Mouse (Mus musculus): ENCODE data around the gene Gm3250. TPM values are rescaled to one million over a fixed set of nuclear protein-coding genes. Genes with fewer than 3 reads are reported as not detected.

The Gm3250 gene
- polyA plus RNA-seq, 1 experiment from 2014 or later: not detected

DNA sequence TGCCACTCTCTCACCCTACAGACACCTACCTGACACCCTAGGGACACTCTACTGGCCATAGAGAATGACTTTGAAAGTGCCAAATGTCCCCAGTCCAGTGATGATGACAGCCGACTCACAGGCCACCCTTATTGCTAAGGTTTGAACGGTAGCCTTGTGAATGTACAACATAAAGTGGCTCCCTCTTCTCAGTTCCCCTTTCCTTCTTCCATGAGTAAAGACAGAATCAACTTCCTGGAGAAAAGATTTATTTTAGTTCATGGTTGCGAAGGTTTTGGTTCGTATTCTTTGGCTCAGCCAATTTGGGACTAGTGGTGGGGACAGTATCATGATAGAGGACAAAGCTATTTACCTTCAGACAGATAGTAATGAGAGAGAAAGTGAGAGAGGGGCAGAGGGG is 43.4 kb downstream of the Gm3250 start:
- Histone ChIP-seq H3K36me3 (no peaks in the 10 kb centered on the region), H3K27me3 (no peaks in the 10 kb centered on the region), H3K4me2 (no peak overlapping the region), H3K4me3 (no peak overlapping the region), H3K4me1 (no peaks in the 10 kb centered on the region; the same call in 1 of the 2 replicates), H3K9ac (no peak overlapping the region), H3K9me3 (peaks cover 4% of the 10 kb centered on the region; the same call in 1 of the 2 replicates), H3K27ac (no peak overlapping the region)
- ATAC-seq (ENCODE audit: insufficient number of reproducible peaks, low FRiP score, low TSS enrichment, low read depth): no peak
- WGBS: 80% methylated on average over 4 of the region's 4 CpGs

DNA sequence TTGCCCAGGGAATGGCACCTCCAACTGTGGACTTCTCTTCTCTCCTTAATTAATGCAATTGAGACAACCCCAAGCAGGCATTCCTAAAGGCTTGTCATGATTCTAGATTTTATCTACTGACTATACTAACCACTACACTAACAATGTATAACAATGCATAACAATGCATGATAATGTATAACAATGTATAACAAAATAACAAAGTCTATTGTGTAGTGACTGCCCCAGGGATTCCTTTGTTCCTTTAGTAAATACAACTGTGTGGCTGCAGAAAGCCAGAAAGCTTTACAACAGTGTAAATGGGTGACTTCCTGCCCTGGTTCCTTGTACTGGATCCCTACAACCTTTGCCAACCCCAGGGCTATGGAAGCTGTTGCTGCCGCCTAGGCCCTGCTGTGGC is 46.4 kb downstream of the Gm3250 start:
- 94% methylated on average over 1 of the region's 1 CpGs for WGBS
- H3K9me3 ChIP-seq: peaks cover 4% of the 10 kb centered on the region; the same call in 1 of the 2 replicates
- no peak overlapping the region for H3K4me2 ChIP-seq
- no peaks in the 10 kb centered on the region for H3K36me3 ChIP-seq
- no peak overlapping the region for H3K9ac ChIP-seq
- no peak overlapping the region for H3K4me3 ChIP-seq
- no peak for ATAC-seq (ENCODE audit: insufficient number of reproducible peaks, low FRiP score, low TSS enrichment, low read depth)
- H3K27me3 ChIP-seq: no peaks in the 10 kb centered on the region
- H3K27ac ChIP-seq: no peak overlapping the region
- no peaks in the 10 kb centered on the region for H3K4me1 ChIP-seq

Other genes with a start within 250 kb of the Gm3250 start
- gene Pttg1ip, start 200.8 kb downstream of the Gm3250 start, polyA plus RNA-seq (2015; fragmentation: Nextera tagmentation; extraction: Ambion mirVana): 145 and 158 TPM in 2 replicates
- gene Sumo3, start 176.4 kb downstream of the Gm3250 start, polyA plus RNA-seq (2015; fragmentation: Nextera tagmentation; extraction: Ambion mirVana): 343 and 347 TPM in 2 replicates
- 1.3 and 1.8 TPM in 2 replicates for gene Gm49325, start 176.3 kb downstream of the Gm3250 start, polyA plus RNA-seq (2015; fragmentation: Nextera tagmentation; extraction: Ambion mirVana)
- 99.8 and 127 TPM in 2 replicates for gene Ube2g2, start 160.3 kb downstream of the Gm3250 start, polyA plus RNA-seq (2015; fragmentation: Nextera tagmentation; extraction: Ambion mirVana)
- gene Tspear, start 96.0 kb downstream of the Gm3250 start, polyA plus RNA-seq (2015; fragmentation: Nextera tagmentation; extraction: Ambion mirVana): 2.1 and 2.8 TPM in 2 replicates
- gene Gm19402, start 91.8 kb downstream of the Gm3250 start, polyA plus RNA-seq (2015; fragmentation: Nextera tagmentation; extraction: Ambion mirVana): not detected in 2 replicates
- not detected in 2 replicates for gene Gm9508, start 85.3 kb downstream of the Gm3250 start, polyA plus RNA-seq (2015; fragmentation: Nextera tagmentation; extraction: Ambion mirVana)
- not detected in 2 replicates for gene Gm10272, start 75.9 kb downstream of the Gm3250 start, polyA plus RNA-seq (2015; fragmentation: Nextera tagmentation; extraction: Ambion mirVana)
- gene Gm10024, start 71.1 kb downstream of the Gm3250 start, polyA plus RNA-seq (2015; fragmentation: Nextera tagmentation; extraction: Ambion mirVana): 1.2 and 1.4 TPM in 2 replicates
- gene Gm10142, start 66.7 kb downstream of the Gm3250 start, polyA plus RNA-seq (2015; fragmentation: Nextera tagmentation; extraction: Ambion mirVana): not detected in 2 replicates
- gene Krtap12-1, start 61.9 kb downstream of the Gm3250 start, polyA plus RNA-seq (2015; fragmentation: Nextera tagmentation; extraction: Ambion mirVana): 0.29 TPM in 1 of 2 replicates, not detected in the other
- not detected in 2 replicates for gene Gm10100, start 56.1 kb downstream of the Gm3250 start, polyA plus RNA-seq (2015; fragmentation: Nextera tagmentation; extraction: Ambion mirVana)
- gene Gm18596, start 39.9 kb downstream of the Gm3250 start, polyA plus RNA-seq (2015; fragmentation: Nextera tagmentation; extraction: Ambion mirVana): not detected in 2 replicates
- gene Gm9736, start 31.2 kb downstream of the Gm3250 start, polyA plus RNA-seq (2015; fragmentation: Nextera tagmentation; extraction: Ambion mirVana): not detected in 2 replicates
- gene Gm3233, start 22.9 kb downstream of the Gm3250 start, polyA plus RNA-seq (2015; fragmentation: Nextera tagmentation; extraction: Ambion mirVana): not detected in 2 replicates
- gene Gm3238, start 11.2 kb downstream of the Gm3250 start, polyA plus RNA-seq (2015; fragmentation: Nextera tagmentation; extraction: Ambion mirVana): not detected in 2 replicates
- gene Gm7138, start 5.6 kb downstream of the Gm3250 start, polyA plus RNA-seq (2015; fragmentation: Nextera tagmentation; extraction: Ambion mirVana): not detected in 2 replicates
- gene Gm7137, start 5.7 kb upstream of the Gm3250 start, polyA plus RNA-seq (2015; fragmentation: Nextera tagmentation; extraction: Ambion mirVana): not detected in 2 replicates
- gene Gm9639, start 12.5 kb upstream of the Gm3250 start, polyA plus RNA-seq (2015; fragmentation: Nextera tagmentation; extraction: Ambion mirVana): not detected in 2 replicates
- not detected in 2 replicates for gene Gm19668, start 16.6 kb upstream of the Gm3250 start, polyA plus RNA-seq (2015; fragmentation: Nextera tagmentation; extraction: Ambion mirVana)
- gene Gm9507, start 29.3 kb upstream of the Gm3250 start, polyA plus RNA-seq (2015; fragmentation: Nextera tagmentation; extraction: Ambion mirVana): not detected in 2 replicates
- not detected in 2 replicates for gene Gm2696, start 32.1 kb upstream of the Gm3250 start, polyA plus RNA-seq (2015; fragmentation: Nextera tagmentation; extraction: Ambion mirVana)
- not detected in 2 replicates for gene Krtap10-4, start 44.6 kb upstream of the Gm3250 start, polyA plus RNA-seq (2015; fragmentation: Nextera tagmentation; extraction: Ambion mirVana)
- gene Krtap10-10, start 53.4 kb upstream of the Gm3250 start, polyA plus RNA-seq (2015; fragmentation: Nextera tagmentation; extraction: Ambion mirVana): 0.17 TPM in 1 of 2 replicates, not detected in the other
- not detected in 2 replicates for gene Gm36176, start 64.3 kb upstream of the Gm3250 start, polyA plus RNA-seq (2015; fragmentation: Nextera tagmentation; extraction: Ambion mirVana)
- gene Gm10318, start 70.3 kb upstream of the Gm3250 start, polyA plus RNA-seq (2015; fragmentation: Nextera tagmentation; extraction: Ambion mirVana): not detected in 2 replicates
- gene Gm3285, start 79.4 kb upstream of the Gm3250 start, polyA plus RNA-seq (2015; fragmentation: Nextera tagmentation; extraction: Ambion mirVana): not detected in 2 replicates
- 3.8 and 4.0 TPM in 2 replicates for gene Lrrc3, start 120.0 kb upstream of the Gm3250 start, polyA plus RNA-seq (2015; fragmentation: Nextera tagmentation; extraction: Ambion mirVana)
- gene Trpm2, start 188.0 kb upstream of the Gm3250 start, polyA plus RNA-seq (2015; fragmentation: Nextera tagmentation; extraction: Ambion mirVana): 0.50 and 0.51 TPM in 2 replicates
- gene 1810043G02Rik, start 196.0 kb upstream of the Gm3250 start, polyA plus RNA-seq (2015; fragmentation: Nextera tagmentation; extraction: Ambion mirVana): 23.7 and 24.2 TPM in 2 replicates
- 164 and 168 TPM in 2 replicates for gene Pfkl, start 227.5 kb upstream of the Gm3250 start, polyA plus RNA-seq (2015; fragmentation: Nextera tagmentation; extraction: Ambion mirVana)